Mouse (Mus musculus) heart, embryonic 14.5 days (tissue): ENCODE data around the gene A030003K21Rik. TPM values are rescaled to one million over a fixed set of nuclear protein-coding genes. Genes with fewer than 3 reads are reported as not detected.
"Not testable (repeated sequence)": the region's sequence is repeated elsewhere in the genome, so short reads cannot be mapped to it uniquely, and the experiment has no call there.

Source experiments
- ATAC-seq: fragments of 200-750 bp; cut with Nextera tagmentation; 2 replicates; pipeline ENCODE4 v1.8.0; 2017; ENCODE audit warnings: low read depth, moderate TSS enrichment; ENCODE audit not compliant: insufficient number of reproducible peaks, insufficient read depth, low FRiP score
- H3K27ac ChIP-seq, 2 experiments: fragments of 200-500 bp in 1 of 2; fragments of 300-500 bp in 1 of 2; sonication (generic) in 1 of 2; replicated peaks in 1 of 2; 2 replicates each; pipeline ENCODE4 v1.5.1; 2012 to 2014; ENCODE audit warnings: low read depth in 2 of 2, low read length in 2 of 2, control low read depth in 1 of 2, mild to moderate bottlenecking in 1 of 2, mixed read lengths in 1 of 2; ENCODE audit not compliant: control insufficient read depth in 1 of 2, insufficient read depth in 1 of 2
- H3K27me3 ChIP-seq: fragments of 300-500 bp; sonication (generic); 2 replicates; pipeline ENCODE4 v1.6.1; 2014; ENCODE audit warnings: mild to moderate bottlenecking, low read length, control low read depth; ENCODE audit not compliant: control insufficient read depth, insufficient read depth
- H3K36me3 ChIP-seq: fragments of 300-500 bp; sonication (generic); 2 replicates; pipeline ENCODE4 v1.6.1; 2014; ENCODE audit warnings: mild to moderate bottlenecking, control low read depth, low read length, mixed read lengths; ENCODE audit not compliant: control insufficient read depth, insufficient read depth
- H3K4me1 ChIP-seq, 2 experiments: fragments of 200-500 bp in 1 of 2; fragments of 300-500 bp in 1 of 2; sonication (generic) in 1 of 2; 2 replicates each; pipeline ENCODE4 v1.6.1; 2012 to 2014; ENCODE audit warnings: low read length in 2 of 2, control low read depth in 1 of 2, mixed read lengths in 1 of 2; ENCODE audit not compliant: control insufficient read depth in 2 of 2, insufficient read depth in 2 of 2
- H3K4me2 ChIP-seq: fragments of 300-500 bp; sonication (generic); 2 replicates; pipeline ENCODE4 v1.6.1; 2014; ENCODE audit warnings: mild to moderate bottlenecking, low read length
- H3K4me3 ChIP-seq, 2 experiments: fragments of 200-500 bp in 1 of 2; fragments of 300-500 bp in 1 of 2; sonication (generic) in 1 of 2; 2 replicates each; pipeline ENCODE4 v1.5.1; 2012 to 2014; ENCODE audit warnings: low read length in 2 of 2, mild to moderate bottlenecking in 2 of 2, control low read depth in 1 of 2, low read depth in 1 of 2, moderate library complexity in 1 of 2; ENCODE audit not compliant: control insufficient read depth in 1 of 2, insufficient read depth in 1 of 2
- H3K9ac ChIP-seq: fragments of 300-500 bp; sonication (generic); 2 replicates; pipeline ENCODE4 v1.6.1; 2014; ENCODE audit warnings: mild to moderate bottlenecking, low read length
- H3K9me3 ChIP-seq: fragments of 300-500 bp; sonication (generic); 2 replicates; pipeline ENCODE4 v1.6.1; 2016; ENCODE audit warnings: low read length, control low read depth; ENCODE audit not compliant: control insufficient read depth
- WGBS: fragments of 180-500 bp; shearing (Covaris S2); extraction: QIAGEN DNeasy Blood & Tissue Kit; methylation state at CpG from one replicate; pipeline ENCODE4 v1.1.7; 2014; 5-methylcytosine and 5-hydroxymethylcytosine counted together
- polyA plus RNA-seq: library from polyadenylated mRNA; unstranded; fragments of >200 nt; fragmentation: Nextera tagmentation; extraction: Ambion mirVana; gene quantifications from 2 replicates; pipeline ENCODE4 v1.2.1, GENCODE M21; 2014

The A030003K21Rik gene
- not detected in 2 replicates for polyA plus RNA-seq

- not testable (repeated sequence) for H3K9ac ChIP-seq, H3K4me2 ChIP-seq, H3K9me3 ChIP-seq, H3K4me3 ChIP-seq, H3K4me1 ChIP-seq, H3K27ac ChIP-seq, ATAC-seq, H3K27me3 ChIP-seq, H3K36me3 ChIP-seq
- WGBS = no CpG with 5 or more reads among the region's 6 CpGs
Observed at GRCm38 (mm10) chr1:82943295-82943694, at the start of gene A030003K21Rik. TSS of gene A030003K21Rik (minus strand) at chr1:82943388.

GRCm38 (mm10) chr1:82992093-82992492 lies 48.9 kb upstream of the A030003K21Rik start:
- no peak overlapping the region for H3K4me2 ChIP-seq
- no peaks in the 10 kb centered on the region for H3K36me3 ChIP-seq
- H3K4me3 ChIP-seq = no peak overlapping the region
- no peak overlapping the region for H3K27ac ChIP-seq
- no peaks in the 10 kb centered on the region for H3K27me3 ChIP-seq
- WGBS = 89% methylated on average over 6 of the region's 6 CpGs
- H3K9me3 ChIP-seq = no peaks in the 10 kb centered on the region
- no peak for ATAC-seq
- H3K9ac ChIP-seq = no peak overlapping the region
- H3K4me1 ChIP-seq = peaks cover 0 to 7% of the 10 kb centered on the region in 2 experiments; a peak in 2 of 4 replicates

GRCm38 (mm10) chr1:82991596-82991995 lies 48.4 kb upstream of the A030003K21Rik start:
- Histone ChIP-seq H3K27me3 (no peaks in the 10 kb centered on the region), H3K27ac (no peak overlapping the region), H3K4me2 (no peak overlapping the region), H3K4me3 (no peak overlapping the region), H3K4me1 (peaks cover 0 to 7% of the 10 kb centered on the region in 2 experiments; a peak in 2 of 4 replicates), H3K9ac (no peak overlapping the region), H3K36me3 (no peaks in the 10 kb centered on the region), H3K9me3 (no peaks in the 10 kb centered on the region)
- 85% methylated on average over 3 of the region's 3 CpGs for WGBS
- no peak for ATAC-seq

- no peaks in the 10 kb centered on the region for H3K36me3 ChIP-seq
- H3K27ac ChIP-seq = no peak overlapping the region
- peaks cover 0 to 7% of the 10 kb centered on the region in 2 experiments; a peak in 2 of 4 replicates for H3K4me1 ChIP-seq
- no peak overlapping the region for H3K9ac ChIP-seq
- H3K9me3 ChIP-seq = no peaks in the 10 kb centered on the region
- H3K4me3 ChIP-seq = no peak overlapping the region
- no peak overlapping the region for H3K4me2 ChIP-seq
- H3K27me3 ChIP-seq = no peaks in the 10 kb centered on the region
- ATAC-seq = no peak
- WGBS = 57% methylated on average over 4 of the region's 4 CpGs
Observed at GRCm38 (mm10) chr1:82991062-82991461, 47.9 kb upstream of the A030003K21Rik start.

- Histone ChIP-seq H3K36me3 (no peaks in the 10 kb centered on the region), H3K27me3 (no peaks in the 10 kb centered on the region), H3K9ac (no peak overlapping the region), H3K4me3 (no peak overlapping the region), H3K4me1 (peaks cover 0 to 7% of the 10 kb centered on the region in 2 experiments; a peak in 2 of 4 replicates), H3K4me2 (no peak overlapping the region), H3K9me3 (peaks cover 6% of the 10 kb centered on the region), H3K27ac (no peak overlapping the region)
- ATAC-seq = no peak
- WGBS = 20% methylated on average over 4 of the region's 4 CpGs
Observed at GRCm38 (mm10) chr1:82987530-82988198, 44.5 kb upstream of the A030003K21Rik start.

- Histone ChIP-seq H3K4me3 (no peak overlapping the region), H3K27me3 (no peaks in the 10 kb centered on the region), H3K9me3 (peaks cover 6% of the 10 kb centered on the region), H3K9ac (no peak overlapping the region), H3K27ac (no peak overlapping the region), H3K4me2 (no peak overlapping the region), H3K4me1 (peaks cover 0 to 7% of the 10 kb centered on the region in 2 experiments; a peak in 2 of 4 replicates), H3K36me3 (no peaks in the 10 kb centered on the region)
- 89% methylated on average over 6 of the region's 6 CpGs for WGBS
- ATAC-seq = no peak
Observed at GRCm38 (mm10) chr1:82986738-82987137, 43.5 kb upstream of the A030003K21Rik start.

GRCm38 (mm10) chr1:82977840-82978239 lies 34.7 kb upstream of the A030003K21Rik start:
- peaks cover 6 to 16% of the 10 kb centered on the region in 2 experiments; a peak in 2 of 4 replicates for H3K4me1 ChIP-seq
- H3K9me3 ChIP-seq = no peaks in the 10 kb centered on the region
- H3K4me2 ChIP-seq = no peak overlapping the region
- no peak for ATAC-seq
- H3K9ac ChIP-seq = no peak overlapping the region
- no peaks in the 10 kb centered on the region for H3K27me3 ChIP-seq
- H3K27ac ChIP-seq = no peak overlapping the region
- no peak overlapping the region for H3K4me3 ChIP-seq
- no peaks in the 10 kb centered on the region for H3K36me3 ChIP-seq

- no peaks in the 10 kb centered on the region for H3K9me3 ChIP-seq
- no peak for ATAC-seq
- H3K27me3 ChIP-seq = no peaks in the 10 kb centered on the region
- no peak overlapping the region for H3K4me3 ChIP-seq
- WGBS = 70% methylated on average over 5 of the region's 5 CpGs
- peaks cover 9 to 31% of the 10 kb centered on the region in 2 experiments; a peak in 3 of 4 replicates for H3K4me1 ChIP-seq
- H3K36me3 ChIP-seq = no peaks in the 10 kb centered on the region
- no peak overlapping the region for H3K4me2 ChIP-seq
- no peak overlapping the region for H3K27ac ChIP-seq
- H3K9ac ChIP-seq = no peak overlapping the region
Observed at GRCm38 (mm10) chr1:82975750-82976149, 32.6 kb upstream of the A030003K21Rik start.
